In the genomic region with DNA sequence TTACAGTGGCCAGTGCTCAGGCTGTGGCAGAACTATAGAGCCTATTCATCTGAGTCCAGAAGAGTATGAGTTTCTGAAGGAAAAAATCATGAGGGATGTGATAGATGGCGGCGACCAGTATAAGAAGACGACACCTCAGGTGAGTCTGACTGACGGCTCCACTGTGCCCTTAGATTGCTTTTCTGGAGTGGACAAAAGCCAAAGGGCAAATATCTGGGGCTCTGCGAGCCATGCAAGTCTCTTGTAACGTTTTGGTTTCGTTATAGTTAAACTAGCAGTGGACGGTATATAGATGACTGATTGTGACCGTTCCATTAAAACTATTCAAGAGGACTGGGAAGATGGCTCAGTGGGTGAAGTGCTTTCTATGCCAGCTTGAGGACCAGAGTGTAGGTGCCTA, we compare ENCODE assay signal across 14 mouse cellular contexts.
"Had no signal": no experiment of that assay in that cellular context is flagged by ENCODE, and none has a peak within 500 bp of the region (broad histone marks: within the 10 kb centered on the region; RNA-seq: fewer than 3 reads in every experiment).

No protein-coding gene starts in this region.

- H3K4me3 ChIP-seq: layer of hippocampus, adult 2 months; left cerebral cortex, adult 2 months; liver, embryonic 13.5 days had no signal

- H3K27ac ChIP-seq: layer of hippocampus, adult 2 months; left cerebral cortex, adult 2 months; liver, embryonic 13.5 days had no signal

- H3K4me2 ChIP-seq: liver, embryonic 13.5 days; midbrain, embryonic 11.5 days had no signal

- H3K27me3 ChIP-seq: liver, embryonic 13.5 days had no signal

- H3K9ac ChIP-seq: liver, embryonic 13.5 days had no signal

- ATAC-seq: inflammation-experienced regulatory T-cells, adult 6 months; intestine, embryonic 16.5 days had no signal

- H3K9me3 ChIP-seq: liver, embryonic 13.5 days had no signal

- DNase-seq: layer of hippocampus, adult 9-11 months; layer of hippocampus, postnatal 36 days; liver, embryonic 13.5 days; lung, adult 2 months; lung, postnatal 14 days; lung, postnatal 4 days; midbrain, embryonic 14.5 days; thymus, adult 18-20 months; thymus, postnatal 36 days had no signal
